Mouse (Mus musculus): ENCODE results near the gene Rnf113a2. TPM values are rescaled to one million over a fixed set of nuclear protein-coding genes. Genes with fewer than 3 reads are reported as not detected.

The Rnf113a2 gene
- total RNA-seq (2021), result 10 to 100 TPM; 11.3 TPM

DNA sequence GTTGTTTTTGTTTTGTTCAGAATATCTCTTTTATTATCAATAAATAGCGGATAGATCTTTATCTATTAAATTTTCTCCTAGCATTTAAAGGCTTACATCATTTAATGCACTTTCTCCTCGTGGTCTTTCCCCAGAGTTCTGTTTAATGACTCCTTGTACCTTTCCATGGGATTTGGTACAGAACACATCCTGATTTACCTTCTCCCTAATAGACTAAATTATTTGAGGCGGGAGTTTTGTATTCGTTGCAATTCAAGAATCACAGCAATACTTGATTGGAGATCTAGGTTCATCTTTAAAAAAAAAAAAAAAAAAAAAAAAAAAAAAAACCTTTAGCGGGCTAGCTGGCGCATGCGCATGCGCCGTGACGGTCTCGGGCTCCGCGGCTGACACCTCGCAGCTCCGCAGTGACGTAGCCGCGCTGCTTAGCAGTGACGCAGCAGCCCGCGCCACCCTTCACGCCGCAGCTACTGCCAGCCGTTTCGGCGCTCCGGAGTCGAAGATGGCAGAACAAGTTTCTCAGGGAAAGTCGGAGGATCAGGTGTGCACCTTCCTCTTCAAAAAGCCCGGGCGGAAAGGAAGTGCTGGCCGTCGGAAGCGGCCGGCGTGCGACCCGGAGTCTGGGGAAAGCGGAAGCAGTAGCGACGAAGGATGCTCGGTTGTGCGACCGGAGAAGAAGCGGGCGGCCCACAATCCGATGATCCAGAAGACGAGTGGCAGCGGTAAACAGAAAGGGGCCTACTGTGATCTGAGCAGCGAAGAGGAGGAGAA, at the start of gene Rnf113a2:
TSS of gene Rnf113a2 (plus strand) at position 363 of the 771 bp plus-strand sequence.
- DNase-seq, result peak; percentile 89
- intact Hi-C loops (cut with DNase I), result no loop called here

GRCm38 (mm10) chr12:84371647-84372046, 45.3 kb upstream of the Rnf113a2 start:
- intact Hi-C loops (cut with DNase I), result no loop called here
- no peak for DNase-seq

GRCm38 (mm10) chr12:84373831-84374481, 43.0 kb upstream of the Rnf113a2 start:
- intact Hi-C loops (cut with DNase I), result no loop called here
- DNase-seq, result no peak

DNA sequence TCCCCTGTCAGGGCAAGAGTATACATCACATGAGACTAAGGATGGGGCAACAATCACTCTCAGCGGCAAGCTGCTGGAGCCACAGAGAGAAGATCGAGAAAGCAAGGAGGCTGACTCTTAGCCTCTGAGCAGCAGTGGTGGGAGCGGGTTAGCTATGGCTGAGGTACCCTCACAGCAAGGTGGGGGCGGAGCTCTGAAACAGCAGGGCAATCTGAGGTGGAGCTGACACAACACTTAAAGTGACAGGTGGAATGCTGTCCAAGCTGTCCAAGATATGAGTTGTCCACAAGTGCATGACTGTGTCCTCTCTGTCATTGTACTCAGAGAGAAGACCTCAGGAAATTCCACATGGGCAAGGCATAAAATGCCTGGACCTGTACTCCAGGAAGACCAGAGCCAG, 34.6 kb upstream of the Rnf113a2 start:
- intact Hi-C loops (cut with DNase I), result no loop called here
- DNase-seq, result no peak

GRCm38 (mm10) chr12:84384644-84385081, 32.3 kb upstream of the Rnf113a2 start:
- peak; percentile 6 for DNase-seq
- intact Hi-C loops (cut with DNase I), result no loop called here

DNA sequence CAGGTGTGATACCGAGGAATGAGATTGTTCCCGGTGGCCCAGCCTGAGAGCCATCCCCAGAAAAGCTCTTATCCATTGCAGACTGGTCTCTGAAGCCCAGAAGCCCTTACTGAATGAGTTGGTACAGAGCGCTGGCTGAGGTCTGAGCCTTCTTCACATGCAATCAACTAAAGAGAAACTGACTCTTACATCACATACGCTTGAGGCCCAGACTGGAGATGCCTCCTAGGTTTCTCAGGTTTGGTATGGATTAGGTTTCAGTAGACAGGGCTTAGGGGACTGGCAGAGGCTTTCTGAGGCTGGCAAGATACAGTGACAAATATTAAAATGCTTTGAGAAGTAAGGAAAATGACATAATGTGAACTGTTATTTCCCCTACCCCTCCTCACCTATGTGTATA, 31.6 kb upstream of the Rnf113a2 start:
- no peak for DNase-seq
- intact Hi-C loops (cut with DNase I), result no loop called here

- intact Hi-C loops (cut with DNase I), result no loop called here
- no peak for DNase-seq
Observed at GRCm38 (mm10) chr12:84388097-84388496, 28.9 kb upstream of the Rnf113a2 start.

GRCm38 (mm10) chr12:84388774-84389400, 28.1 kb upstream of the Rnf113a2 start:
- DNase-seq, result no peak
- intact Hi-C loops (cut with DNase I), result no loop called here

- intact Hi-C loops (cut with DNase I), result no loop called here
- DNase-seq, result no peak
Observed at GRCm38 (mm10) chr12:84390336-84390735, 26.7 kb upstream of the Rnf113a2 start.

DNA sequence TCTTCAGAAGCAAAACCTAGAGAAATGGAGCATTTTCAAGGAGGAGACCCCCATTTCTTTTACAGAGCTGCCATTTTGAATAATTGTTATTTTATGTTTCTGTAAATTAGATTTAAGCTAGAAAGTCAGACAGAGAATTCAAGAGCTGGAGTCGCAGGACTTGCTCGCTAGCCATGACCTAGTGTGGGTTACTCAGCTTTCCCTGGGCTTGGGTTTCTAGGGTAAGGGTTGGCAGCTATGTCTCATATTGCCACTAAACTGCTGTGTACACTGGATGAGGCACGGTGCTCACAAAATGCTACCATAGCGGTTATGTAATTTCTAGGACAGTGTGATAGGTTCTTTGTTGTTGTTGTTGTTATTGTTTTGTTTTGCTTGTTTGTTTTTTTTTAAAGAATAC, 24.3 kb upstream of the Rnf113a2 start:
- intact Hi-C loops (cut with DNase I), result no loop called here
- no peak for DNase-seq

DNA sequence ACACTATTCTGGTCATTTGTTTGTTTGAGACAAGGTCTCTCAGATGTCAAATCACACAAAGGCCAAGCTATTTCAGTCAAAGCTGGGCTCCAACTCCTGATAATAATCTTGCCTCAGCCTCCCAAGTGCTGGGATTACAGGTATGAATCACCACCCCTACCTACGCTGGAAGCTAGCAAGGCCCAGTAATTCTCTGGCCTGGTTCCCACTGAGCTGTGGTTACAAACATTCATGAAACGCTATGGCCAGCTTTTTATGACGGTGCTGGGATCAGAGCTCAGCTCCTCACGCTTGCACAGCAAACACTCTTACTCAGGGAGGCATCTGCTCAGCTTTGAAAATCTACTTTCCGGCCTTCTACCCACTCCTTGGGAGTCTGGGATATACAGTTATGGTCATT, 23.1 kb upstream of the Rnf113a2 start:
- no peak for DNase-seq
- intact Hi-C loops (cut with DNase I), result no loop called here

- intact Hi-C loops (cut with DNase I), result no loop called here
- no peak for DNase-seq
Observed at GRCm38 (mm10) chr12:84396947-84397679, 19.9 kb upstream of the Rnf113a2 start.

- DNase-seq, result no peak
- intact Hi-C loops (cut with DNase I), result no loop called here
Observed at GRCm38 (mm10) chr12:84397685-84398084, 19.3 kb upstream of the Rnf113a2 start.

- intact Hi-C loops (cut with DNase I), result no loop called here
- DNase-seq, result no peak
Observed at GRCm38 (mm10) chr12:84398629-84399028, 18.4 kb upstream of the Rnf113a2 start.

GRCm38 (mm10) chr12:84399135-84399534, 17.9 kb upstream of the Rnf113a2 start:
- intact Hi-C loops (cut with DNase I), result no loop called here
- DNase-seq, result no peak

GRCm38 (mm10) chr12:84399663-84400062, 17.3 kb upstream of the Rnf113a2 start:
- intact Hi-C loops (cut with DNase I), result no loop called here

GRCm38 (mm10) chr12:84400068-84400467, 16.9 kb upstream of the Rnf113a2 start:
- intact Hi-C loops (cut with DNase I), result no loop called here
- no peak for DNase-seq

More at GRCm38 (mm10) chr12:84399663-84400062, 17.3 kb upstream of the Rnf113a2 start:
- DNase-seq, result no peak

- intact Hi-C loops (cut with DNase I), result no loop called here
- DNase-seq, result no peak
Observed at GRCm38 (mm10) chr12:84400653-84401052, 16.3 kb upstream of the Rnf113a2 start.

DNA sequence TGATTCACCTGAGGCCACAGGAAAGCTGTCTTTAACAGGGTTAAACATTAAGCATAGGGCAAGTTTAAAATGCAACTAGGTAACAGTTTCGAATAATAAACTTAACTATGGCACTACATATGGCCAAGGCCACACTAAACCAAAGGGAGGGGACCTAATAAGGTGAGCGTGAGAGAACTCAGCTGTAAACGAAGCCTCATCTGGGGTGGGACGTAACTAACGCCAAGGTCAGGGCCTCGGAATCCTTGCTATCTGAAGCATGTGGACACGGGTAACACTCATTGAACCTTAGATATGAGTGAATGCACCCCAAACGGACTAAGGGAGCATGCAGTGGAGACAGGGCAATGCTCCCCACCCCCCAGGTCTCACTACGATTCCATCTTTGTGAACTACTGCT, 14.1 kb upstream of the Rnf113a2 start:
- intact Hi-C loops (cut with DNase I), result no loop called here
- no peak for DNase-seq

GRCm38 (mm10) chr12:84404541-84404940, 12.5 kb upstream of the Rnf113a2 start:
- DNase-seq, result no peak
- intact Hi-C loops (cut with DNase I), result no loop called here

- no peak for DNase-seq
- intact Hi-C loops (cut with DNase I), result no loop called here
Observed at GRCm38 (mm10) chr12:84407259-84407658, 9.7 kb upstream of the Rnf113a2 start.

Data from left cerebral cortex, postnatal 4 days (tissue).